In genomic region chr5:143112281-143113246, GRCm38 (mm10) we compare ENCODE assay signal across 8 mouse cellular contexts. TPM values are rescaled to one million over a fixed set of nuclear protein-coding genes. Genes with fewer than 3 reads are reported as not detected.
DNase-seq lines count a peak whose midpoint lies in the region; ATAC-seq and TF ChIP-seq lines count a peak whose summit lies in the region.

Gene Rnf216, minus strand, starts transcription at chr5:143112994.

- ATAC-seq in activated CD4-positive, CD25-positive, alpha-beta regulatory T cell, adult 4 months, result peak; percentile 99

- H3K27ac ChIP-seq in cortical plate, adult 2 months (ENCODE audit: insufficient read depth, low read length), result no peak within 1 kb of the TSS

- H3K4me3 ChIP-seq in cortical plate, adult 2 months (ENCODE audit: insufficient read depth, low read length), result peak within 1 kb of the TSS; percentile 60
- H3K4me3 ChIP-seq in megakaryocyte, embryonic 14.5 days (replicated peaks), result peak within 1 kb of the TSS; percentile 96

- DNase-seq in gastrocnemius, adult 8-10 months (ENCODE audit: low spot score in 2 of 2), result peak; percentile 89 to 94
- peak; percentile 82 for DNase-seq in hindlimb bud, embryonic 11.5 days (ENCODE audit: extremely low spot score, low read depth, low spot score)
- DNase-seq in left cerebral cortex, adult 8-10 months (ENCODE audit: low spot score in 2 of 2), result peak; percentile 85 to 91
- DNase-seq in right cerebral cortex, postnatal 10 days (ENCODE audit: low spot score in 2 of 2), result peak; percentile 96 to 97
- peak; percentile 93 for DNase-seq in urinary bladder, postnatal 25 days (ENCODE audit: low spot score)

- peaks cover 5% of the 10 kb centered on the region for H3K27me3 ChIP-seq in megakaryocyte, embryonic 14.5 days (replicated peaks)

- H3K36me3 ChIP-seq in megakaryocyte, embryonic 14.5 days (replicated peaks; ENCODE audit: low read length), result peaks cover 10% of the 10 kb centered on the region

- TF ChIP-seq POLR2A in cortical plate, adult 2 months (IDR thresholded peaks at IDR 0.05; ENCODE audit: extremely low read depth, insufficient read depth, low read length), result peak; percentile 66; the same call in 1 of the 2 replicates

- H3K9me3 ChIP-seq in megakaryocyte, embryonic 14.5 days, result peaks cover 11% of the 10 kb centered on the region

- peaks cover 2% of the 10 kb centered on the region; the same call in 1 of the 2 replicates for H3K4me1 ChIP-seq in cortical plate, adult 2 months (ENCODE audit: control insufficient read depth, insufficient read depth, low read length)
- peaks cover 45% of the 10 kb centered on the region for H3K4me1 ChIP-seq in megakaryocyte, embryonic 14.5 days

- TF ChIP-seq CTCF in cortical plate, adult 2 months (IDR thresholded peaks at IDR 0.05; ENCODE audit: extremely low read depth, insufficient read depth, low read length), result peak; percentile 55

RNA-seq across cellular contexts. Expression of gene Rnf216, which starts in this region (rescaled TPM):
- polyA plus RNA-seq in activated CD4-positive, CD25-positive, alpha-beta regulatory T cell, adult 4 months (2017; shearing (Covaris generic)), result 10 to 100 TPM; 28.7 to 30.4 TPM
- 27.7 and 28.5 TPM in 2 replicates for polyA plus RNA-seq in cortical plate, adult 2 months (2012; rRNA removed)
- total RNA-seq in gastrocnemius, adult 8-10 months (2022), result 10 to 100 TPM; 16.3 to 18.1 (median 17.9) TPM
- 10 to 100 TPM; 42.4 to 47.3 (median 45.2) TPM for total RNA-seq in left cerebral cortex, adult 8-10 months (2022)
- 17.7 and 33.1 TPM in 2 replicates for polyA plus RNA-seq in megakaryocyte, embryonic 14.5 days (2012; ENCODE audit: insufficient read depth, low replicate concordance)
